Mouse (Mus musculus): ENCODE data around the gene Ubxn2a. TPM values are rescaled to one million over a fixed set of nuclear protein-coding genes. Genes with fewer than 3 reads are reported as not detected.
"Not testable (repeated sequence)": the region's sequence is repeated elsewhere in the genome, so short reads cannot be mapped to it uniquely, and the experiment has no call there.

Ubxn2a gene
- total RNA-seq (2018; cell fraction: chromatin; rRNA removed), result 10 to 100 TPM; 10.4 to 26.5 (median 15.4) TPM
- total RNA-seq (2018; cell fraction: cytosol; rRNA removed), result 10 to 100 TPM; 14.9 to 32.9 (median 21.5) TPM
- 10 to 100 TPM in 24 of 26 experiments, 1 to 10 TPM in 2; 9.3 to 29.4 (median 17.7) TPM for total RNA-seq (2018; cell fraction: nucleus; rRNA removed)
- 13.7 to 25.7 TPM (median 17.9 TPM) in 3 replicates for polyA plus RNA-seq (2018)

DNA sequence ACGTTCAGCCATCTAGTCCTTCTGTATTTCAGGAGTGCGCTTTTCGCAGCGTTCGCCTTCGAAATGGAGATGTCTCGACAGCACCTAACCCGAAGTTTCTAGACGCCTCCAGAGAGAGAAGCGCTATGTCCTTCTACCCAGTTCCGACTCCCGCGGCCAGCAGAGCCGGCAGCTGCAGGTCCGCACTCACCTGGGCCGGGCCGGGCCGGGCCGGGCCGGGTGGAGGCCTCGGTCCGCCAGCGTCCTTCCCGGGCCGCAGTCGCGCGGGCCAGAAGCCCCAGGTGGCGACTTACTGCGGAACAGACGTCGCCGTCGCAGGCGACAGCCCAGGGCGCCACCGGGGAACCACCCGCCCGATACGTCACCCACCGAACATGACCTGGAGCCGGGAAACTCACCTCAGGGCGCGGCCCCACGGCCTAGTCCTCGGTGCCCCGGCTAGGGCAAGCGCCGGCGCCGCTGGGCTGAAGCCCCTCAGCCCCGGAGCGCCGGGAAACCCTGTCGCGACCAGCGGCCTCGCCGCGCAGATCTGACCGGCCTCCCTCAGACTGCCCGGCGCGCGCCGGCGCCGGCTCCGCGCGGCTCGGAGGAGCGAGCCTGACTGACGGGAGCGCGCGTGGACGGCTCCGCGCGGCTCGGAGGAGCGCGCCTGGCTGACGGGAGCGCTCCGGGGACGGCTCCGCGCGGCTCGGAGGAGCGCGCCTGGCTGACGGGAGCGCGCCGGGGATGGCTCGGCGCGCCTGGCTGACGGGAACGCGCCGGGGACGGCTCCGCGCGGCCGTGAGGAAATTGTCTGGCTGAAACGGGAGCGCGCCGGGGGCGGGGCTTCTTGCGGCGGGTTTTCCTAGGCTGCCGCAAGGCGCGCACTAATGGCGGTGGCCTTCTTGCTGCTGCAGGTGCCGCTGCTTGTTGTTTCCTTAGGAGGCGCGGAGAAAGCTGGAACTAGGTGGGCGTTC is at the start of gene Ubxn2a:
Ubxn2a (minus strand) TSS at position 755 of the 956 bp plus-strand sequence.
- under 1% methylated on average over 114 of the region's 125 CpGs for WGBS (ENCODE audit: missing documents)
- Histone ChIP-seq H3K79me2 (ENCODE audit: inconsistent target) (no peaks in the 10 kb centered on the region; the same call in 1 of the 2 replicates), H3K27ac (no peak within 1 kb of the TSS), H3K4me3 (ENCODE audit: inconsistent target) (peak within 1 kb of the TSS; percentile 43), H3K36me3 (ENCODE audit: inconsistent target) (no peaks in the 10 kb centered on the region)

DNA sequence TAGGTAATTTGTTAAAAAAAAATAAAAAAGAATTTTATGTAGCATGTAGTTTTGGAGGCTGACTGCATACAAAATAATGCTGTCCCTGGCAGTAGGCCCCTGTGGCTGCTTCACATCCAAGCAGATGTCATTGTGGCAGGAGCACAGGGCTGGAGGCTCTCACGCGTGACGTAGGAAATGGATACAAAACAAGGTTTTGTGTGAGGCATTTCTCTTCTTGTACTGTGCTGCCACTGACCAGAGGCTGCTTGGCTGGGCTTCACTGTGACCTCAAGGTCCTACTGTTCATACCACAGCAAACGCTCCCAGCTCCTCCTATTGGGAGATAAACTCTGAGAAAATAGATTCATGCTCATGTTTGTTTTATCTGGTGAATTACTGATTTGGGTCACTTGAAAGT is 45.7 kb upstream of the Ubxn2a start:
- Histone ChIP-seq H3K4me3 (ENCODE audit: inconsistent target) (no peak overlapping the region), H3K79me2 (ENCODE audit: inconsistent target) (no peaks in the 10 kb centered on the region), H3K36me3 (ENCODE audit: inconsistent target) (peaks cover 77% of the 10 kb centered on the region), H3K27ac (no peak overlapping the region)
- 96% methylated on average over 4 of the region's 4 CpGs for WGBS (ENCODE audit: missing documents)

DNA sequence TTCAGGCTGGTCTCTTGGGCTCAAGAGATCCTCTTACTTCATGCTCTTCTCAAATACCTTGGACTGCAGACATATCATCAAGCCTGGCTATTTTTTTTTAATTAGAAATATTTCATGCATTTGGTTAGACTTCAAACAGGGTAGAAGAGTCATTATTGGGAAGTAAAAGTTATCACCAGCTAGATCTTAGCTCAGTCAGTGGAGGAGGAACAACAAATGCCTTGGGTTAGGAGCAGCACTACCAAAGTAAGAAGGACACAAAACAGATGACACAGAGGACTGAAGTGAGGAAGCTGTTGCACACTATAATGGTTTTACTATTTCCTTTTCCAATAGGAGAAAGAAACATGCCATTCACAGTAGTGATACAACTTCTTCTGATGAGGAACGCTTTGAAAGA is 44.8 kb upstream of the Ubxn2a start:
- Histone ChIP-seq H3K27ac (no peak overlapping the region), H3K4me3 (ENCODE audit: inconsistent target) (no peak overlapping the region), H3K36me3 (ENCODE audit: inconsistent target) (peaks cover 71% of the 10 kb centered on the region), H3K79me2 (ENCODE audit: inconsistent target) (no peaks in the 10 kb centered on the region)
- 82% methylated on average over 1 of the region's 1 CpGs for WGBS (ENCODE audit: missing documents)

DNA sequence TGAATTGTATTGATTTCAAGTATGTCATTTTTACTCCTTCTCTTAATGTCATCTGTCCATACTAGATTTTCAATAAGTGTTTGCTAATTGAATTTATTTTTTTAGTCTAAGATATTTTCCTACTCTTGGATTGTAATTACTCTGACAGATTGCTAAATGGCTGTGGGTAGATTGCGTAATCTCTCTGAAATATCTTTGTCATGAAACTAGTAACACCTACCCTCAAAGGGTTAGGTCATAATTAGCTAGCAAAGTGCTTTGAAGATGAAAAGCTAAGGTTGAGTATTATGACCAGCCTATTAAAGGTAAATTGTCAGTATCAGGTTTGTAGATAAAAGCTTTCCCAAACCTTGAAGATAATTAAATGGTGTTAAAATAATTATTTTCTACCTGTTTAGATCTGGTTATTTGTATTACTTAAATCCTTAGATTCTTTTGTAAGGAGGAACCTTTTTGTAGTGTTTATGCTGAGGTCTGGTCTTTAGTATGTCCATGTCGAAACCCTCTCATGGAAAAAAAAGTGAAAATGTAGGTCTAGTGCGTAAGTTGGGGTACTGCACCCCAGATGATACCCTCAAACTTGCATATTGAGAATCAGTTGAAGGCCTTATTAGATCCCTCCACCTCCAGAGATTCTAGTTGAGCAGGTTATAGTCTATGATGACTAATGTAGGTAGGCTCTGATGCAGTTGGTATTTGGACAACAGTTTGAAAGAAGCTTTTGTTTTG is 23.5 kb upstream of the Ubxn2a start:
- peaks cover 100% of the 10 kb centered on the region for H3K79me2 ChIP-seq (ENCODE audit: inconsistent target)
- WGBS (ENCODE audit: missing documents), result 88% methylated on average over 3 of the region's 3 CpGs
- no peak overlapping the region for H3K27ac ChIP-seq
- no peaks in the 10 kb centered on the region for H3K36me3 ChIP-seq (ENCODE audit: inconsistent target)
- no peak overlapping the region for H3K4me3 ChIP-seq (ENCODE audit: inconsistent target)

DNA sequence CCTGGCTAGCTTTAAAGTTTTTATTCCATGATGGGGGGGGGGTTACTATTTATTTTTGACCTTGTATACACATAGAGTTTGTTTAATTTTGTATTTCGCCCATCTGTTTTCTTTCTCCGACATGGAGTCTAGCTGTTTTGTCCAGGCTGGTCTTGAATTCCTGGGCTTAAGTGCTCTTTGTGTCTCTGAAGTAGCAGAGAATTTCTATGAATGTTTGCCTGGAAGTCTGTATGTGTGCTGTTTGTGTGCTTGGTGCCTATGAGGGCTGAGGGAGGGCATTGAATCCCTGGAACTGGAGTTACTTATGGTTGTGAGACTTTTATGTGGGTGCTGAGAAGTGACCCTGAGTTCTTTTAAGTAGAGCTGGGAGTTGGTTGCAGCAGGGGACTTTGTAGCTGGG is 20.7 kb upstream of the Ubxn2a start:
- H3K79me2 ChIP-seq (ENCODE audit: inconsistent target), result peaks cover 100% of the 10 kb centered on the region
- no peak overlapping the region for H3K27ac ChIP-seq
- no peaks in the 10 kb centered on the region for H3K36me3 ChIP-seq (ENCODE audit: inconsistent target)
- no peak overlapping the region for H3K4me3 ChIP-seq (ENCODE audit: inconsistent target)
- WGBS (ENCODE audit: missing documents), result no CpG with 5 or more reads among the region's 2 CpGs

DNA sequence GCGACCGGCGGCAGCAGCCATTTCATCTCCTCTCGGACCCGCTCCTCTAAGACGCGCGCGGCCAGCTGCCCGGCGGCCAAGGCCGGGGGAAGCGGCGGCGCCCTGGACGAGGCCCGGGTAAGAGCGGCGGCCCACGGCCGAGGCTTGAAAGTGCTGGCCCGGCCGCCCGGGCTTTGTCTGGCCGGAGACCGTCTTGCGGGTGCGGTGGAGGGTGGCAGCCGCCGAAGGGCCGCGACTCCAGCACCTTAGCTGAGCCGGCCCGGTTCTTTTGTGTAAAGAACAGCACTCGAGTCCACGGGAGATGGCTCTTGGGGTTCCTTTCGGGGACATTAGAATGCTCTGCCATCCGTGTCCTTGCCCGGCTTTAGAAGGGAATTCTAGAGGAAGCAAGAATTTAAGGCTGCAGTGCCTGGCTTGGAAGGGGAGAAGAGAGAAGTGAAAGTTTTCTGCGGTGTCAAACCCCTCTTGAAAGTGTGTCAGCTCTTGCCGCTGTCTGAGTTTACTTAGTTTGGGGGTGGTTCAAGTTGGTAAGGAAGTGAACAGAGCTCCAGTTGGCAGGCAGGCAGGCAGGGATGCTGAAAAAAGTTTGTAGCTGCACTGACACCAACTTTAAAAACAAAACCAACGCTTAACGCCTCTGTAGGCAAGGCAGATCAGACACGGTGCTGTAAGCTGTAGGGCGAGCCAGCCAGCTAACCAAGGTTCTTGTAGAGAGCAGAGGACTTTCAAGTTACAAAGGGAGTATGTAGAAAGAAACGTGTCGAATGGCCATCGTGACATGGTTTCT is 10.5 kb upstream of the Ubxn2a start:
- under 1% methylated on average over 46 of the region's 48 CpGs for WGBS (ENCODE audit: missing documents)
- peak overlapping the region; percentile 58 for H3K27ac ChIP-seq
- no peaks in the 10 kb centered on the region for H3K36me3 ChIP-seq (ENCODE audit: inconsistent target)
- H3K79me2 ChIP-seq (ENCODE audit: inconsistent target), result peaks cover 48% of the 10 kb centered on the region
- peak overlapping the region; percentile 51 for H3K4me3 ChIP-seq (ENCODE audit: inconsistent target)

DNA sequence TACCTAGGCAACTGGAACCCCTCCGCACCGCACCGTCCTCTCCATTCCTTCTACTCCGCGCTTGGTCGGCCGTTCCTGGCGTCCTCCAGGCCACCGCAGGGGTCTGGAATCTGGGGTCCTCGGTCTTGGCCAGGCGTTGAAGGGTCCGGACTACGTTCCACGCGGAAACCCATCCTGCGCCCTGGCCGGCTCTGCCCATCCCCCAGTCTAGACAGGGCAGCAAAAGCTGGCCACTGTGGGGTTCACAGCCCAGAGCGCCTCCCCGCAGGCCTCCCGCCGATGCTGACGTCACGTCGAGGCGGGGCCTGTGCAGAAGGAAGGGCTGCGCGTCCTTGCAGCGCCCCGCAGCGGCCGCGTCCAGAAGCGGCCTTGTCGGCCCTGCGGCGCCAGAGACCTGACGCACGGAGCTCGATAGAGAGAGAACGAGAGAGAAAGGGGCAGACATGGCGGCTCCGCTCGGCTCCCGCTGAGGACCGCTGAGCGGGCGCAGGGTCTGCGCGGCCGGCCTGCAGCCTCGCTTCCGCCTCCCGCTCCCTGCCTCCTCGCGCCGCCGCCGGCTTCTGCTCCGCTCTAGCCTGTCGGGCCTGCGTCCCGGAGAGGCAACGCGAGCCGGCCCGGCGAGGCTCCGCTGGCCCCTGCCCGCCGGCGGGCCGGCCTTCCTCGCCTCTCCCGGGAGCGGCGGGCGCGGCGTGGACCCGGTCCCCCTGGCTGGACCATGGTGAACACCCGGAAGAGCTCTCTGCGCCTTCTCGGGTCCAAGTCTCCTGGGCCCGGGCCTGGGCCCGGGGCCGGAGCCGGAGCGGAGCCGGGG is 9.7 kb upstream of the Ubxn2a start, which contains the start of gene Atad2b:
Atad2b (plus strand) TSS at position 360 of the 811 bp plus-strand sequence.
- Histone ChIP-seq H3K27ac (peak within 1 kb of the TSS; percentile 58), H3K79me2 (ENCODE audit: inconsistent target) (peaks cover 40% of the 10 kb centered on the region), H3K4me3 (ENCODE audit: inconsistent target) (peak within 1 kb of the TSS; percentile 51), H3K36me3 (ENCODE audit: inconsistent target) (no peaks in the 10 kb centered on the region)
- under 1% methylated on average over 63 of the region's 89 CpGs for WGBS (ENCODE audit: missing documents)

DNA sequence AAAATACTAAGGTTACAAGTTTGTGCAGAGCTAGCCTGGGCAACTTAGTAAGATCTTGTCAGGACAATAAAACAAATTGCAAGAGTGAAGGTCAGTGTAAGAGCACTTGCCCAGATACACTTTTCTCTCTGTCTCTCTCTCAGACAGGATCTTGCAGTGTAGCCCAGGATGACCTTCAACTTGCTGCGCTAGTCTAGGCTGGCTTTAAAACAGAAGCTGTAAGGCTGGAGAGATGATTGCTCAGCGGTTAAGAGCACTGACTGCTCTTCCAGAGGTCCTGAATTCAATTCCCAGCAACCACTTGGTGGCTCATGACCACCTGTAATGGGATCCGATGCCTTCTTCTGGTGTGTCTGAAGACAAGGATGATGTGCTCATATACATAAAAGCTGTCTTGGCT is 7.4 kb upstream of the Ubxn2a start:
- Histone ChIP-seq H3K27ac (no peak overlapping the region), H3K4me3 (ENCODE audit: inconsistent target) (no peak overlapping the region), H3K79me2 (ENCODE audit: inconsistent target) (peaks cover 17% of the 10 kb centered on the region), H3K36me3 (ENCODE audit: inconsistent target) (no peaks in the 10 kb centered on the region)
- WGBS (ENCODE audit: missing documents), result 96% methylated on average over 3 of the region's 3 CpGs

DNA sequence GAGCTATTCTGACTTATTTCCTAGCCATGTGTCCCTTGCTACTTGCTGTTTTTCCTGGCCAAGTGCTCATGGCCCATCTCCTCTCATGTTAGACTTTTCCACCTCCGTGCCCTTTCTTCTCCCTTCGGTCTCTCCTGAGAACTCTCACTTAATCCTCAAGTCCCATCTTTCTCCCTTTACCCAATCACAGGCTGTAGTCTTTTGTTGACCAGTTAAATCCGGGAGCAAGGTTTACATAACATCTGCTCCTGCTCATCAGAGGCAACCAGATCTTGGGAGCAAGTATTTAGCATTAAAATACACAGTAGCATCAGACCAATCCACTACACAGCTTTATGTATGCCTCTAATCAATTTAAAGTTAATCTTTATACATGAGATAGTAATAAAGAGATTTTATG is 6.9 kb upstream of the Ubxn2a start:
- Histone ChIP-seq H3K4me3 (ENCODE audit: inconsistent target) (no peak overlapping the region), H3K79me2 (ENCODE audit: inconsistent target) (peaks cover 12% of the 10 kb centered on the region), H3K36me3 (ENCODE audit: inconsistent target) (no peaks in the 10 kb centered on the region), H3K27ac (no peak overlapping the region)
- WGBS (ENCODE audit: missing documents), result 87% methylated on average over 3 of the region's 3 CpGs

DNA sequence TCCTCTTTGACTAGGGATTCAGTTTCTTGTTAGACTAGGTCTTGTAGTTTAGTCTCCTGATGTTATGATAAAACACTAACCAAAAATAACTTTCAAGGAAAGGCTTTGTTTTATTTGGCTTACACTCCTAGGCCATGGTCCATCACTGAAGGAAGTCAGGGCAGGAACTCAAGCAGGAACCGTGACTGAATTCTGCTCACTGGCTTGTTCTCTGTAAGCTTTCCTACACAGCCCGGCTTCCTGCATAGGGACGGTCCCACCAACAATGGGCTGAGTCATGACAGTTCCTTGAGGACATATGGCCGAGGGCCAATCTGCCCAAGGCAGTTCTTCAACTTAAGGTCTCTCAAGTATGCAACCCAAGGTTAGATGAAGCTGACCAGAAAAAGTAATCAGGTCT is 4.2 kb upstream of the Ubxn2a start:
- WGBS (ENCODE audit: missing documents), result 70% methylated on average over 4 of the region's 4 CpGs
- Histone ChIP-seq H3K4me3 (ENCODE audit: inconsistent target) (no peak overlapping the region), H3K79me2 (ENCODE audit: inconsistent target) (no peaks in the 10 kb centered on the region), H3K27ac (no peak overlapping the region), H3K36me3 (ENCODE audit: inconsistent target) (no peaks in the 10 kb centered on the region)

DNA sequence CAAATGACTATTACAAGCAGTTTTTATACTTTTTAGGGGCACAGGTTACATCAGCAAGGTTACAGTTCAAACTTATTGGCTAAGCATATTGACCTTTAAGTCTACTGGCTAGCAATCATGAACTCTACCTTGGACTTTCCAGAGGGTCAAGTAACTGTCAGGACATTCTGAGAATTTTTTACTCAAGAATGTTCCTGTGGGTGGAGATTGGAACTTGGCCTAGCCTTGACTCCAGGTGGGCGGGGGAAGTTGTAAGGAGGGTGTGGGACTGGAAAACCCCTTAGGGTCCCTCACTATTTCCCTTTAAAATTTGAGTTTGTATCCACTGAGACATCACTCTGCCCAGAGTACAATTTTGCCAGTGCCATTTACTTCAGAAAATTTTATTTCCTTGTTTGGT is 3.0 kb upstream of the Ubxn2a start:
- 70% methylated on average over 1 of the region's 1 CpGs for WGBS (ENCODE audit: missing documents)
- H3K79me2 ChIP-seq (ENCODE audit: inconsistent target); H3K36me3 ChIP-seq (ENCODE audit: inconsistent target); H3K4me3 ChIP-seq (ENCODE audit: inconsistent target); H3K27ac ChIP-seq: not testable (repeated sequence)

DNA sequence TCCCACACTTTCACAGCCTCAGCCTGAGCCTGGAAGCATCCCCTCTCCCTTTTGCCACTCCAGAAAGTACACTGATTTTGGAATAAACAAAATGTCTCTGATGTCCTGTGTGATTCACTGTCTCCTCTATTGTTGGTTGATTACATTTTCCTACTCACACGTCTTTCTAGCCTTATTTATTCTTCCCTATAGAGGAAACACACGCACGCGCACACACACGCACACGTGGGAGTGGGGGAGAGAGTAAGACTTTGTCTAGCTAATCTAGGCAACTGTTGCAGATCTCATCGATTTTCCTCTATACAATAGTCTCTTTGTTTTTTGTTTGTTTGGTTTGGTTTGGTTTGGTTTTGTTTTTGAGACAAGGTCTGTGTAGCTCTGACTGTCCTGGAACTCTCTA is 886 bp upstream of the Ubxn2a start:
- no peak overlapping the region for H3K27ac ChIP-seq
- 81% methylated on average over 7 of the region's 7 CpGs for WGBS (ENCODE audit: missing documents)
- H3K79me2 ChIP-seq (ENCODE audit: inconsistent target), result no peaks in the 10 kb centered on the region; the same call in 1 of the 2 replicates
- H3K36me3 ChIP-seq (ENCODE audit: inconsistent target), result no peaks in the 10 kb centered on the region
- H3K4me3 ChIP-seq (ENCODE audit: inconsistent target), result no peak overlapping the region

DNA sequence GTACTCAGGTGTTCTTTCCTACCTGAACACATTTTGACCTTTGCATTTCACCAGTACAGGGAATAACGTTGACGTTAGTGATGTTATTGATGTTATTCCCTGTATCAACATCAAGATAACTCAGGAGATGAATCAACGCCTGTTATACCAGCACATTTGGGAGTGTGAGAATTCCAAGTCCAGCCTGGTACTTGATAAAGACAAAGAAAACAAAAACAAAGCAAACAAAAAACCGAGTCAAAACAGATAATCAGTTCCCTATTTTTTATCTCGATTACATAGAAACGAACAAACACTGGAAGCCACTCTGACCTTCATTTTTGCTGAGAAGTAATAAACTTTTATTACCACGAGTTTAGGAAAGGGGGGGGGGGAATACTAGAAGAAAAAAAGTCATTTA is 1.0 kb downstream of the Ubxn2a start:
- no peaks in the 10 kb centered on the region; the same call in 1 of the 2 replicates for H3K79me2 ChIP-seq (ENCODE audit: inconsistent target)
- H3K36me3 ChIP-seq (ENCODE audit: inconsistent target), result no peaks in the 10 kb centered on the region
- H3K27ac ChIP-seq, result no peak overlapping the region
- H3K4me3 ChIP-seq (ENCODE audit: inconsistent target), result peak overlapping the region; percentile 43
- WGBS (ENCODE audit: missing documents), result 38% methylated on average over 7 of the region's 7 CpGs
